Mouse (Mus musculus) C2C12 (cell line): Measurements from ENCODE around the gene 2310057J18Rik. TPM values are rescaled to one million over a fixed set of nuclear protein-coding genes. Genes with fewer than 3 reads are reported as not detected.
"Not testable (repeated sequence)": the region's sequence is repeated elsewhere in the genome, so short reads cannot be mapped to it uniquely, and the experiment has no call there.

Experiments
- H3K27me3 ChIP-seq: one replicate; pipeline ENCODE4 v1.6.1; 2011; ENCODE audit not compliant: control insufficient read depth, insufficient read depth, insufficient read length
- H3K36me3 ChIP-seq: one replicate; pipeline ENCODE4 v1.6.1; 2011; ENCODE audit not compliant: control insufficient read depth, insufficient read depth
- H3K4me3 ChIP-seq: one replicate; pipeline ENCODE4 v1.5.1; 2011; ENCODE audit warnings: mild to moderate bottlenecking, control low read depth; ENCODE audit not compliant: poor library complexity, insufficient read depth, severe bottlenecking
- H3K79me2 ChIP-seq: one replicate; pipeline ENCODE4 v1.6.1; 2011; ENCODE audit not compliant: control insufficient read depth, insufficient read depth
- H3K79me3 ChIP-seq: one replicate; pipeline ENCODE4 v1.6.1; 2011; ENCODE audit warnings: low read depth, control low read depth
- H3ac ChIP-seq: one replicate; pipeline ENCODE3; 2011; ENCODE audit warnings: low read depth; ENCODE audit not compliant: control insufficient read depth, insufficient read length
- CEBPB ChIP-seq: IDR thresholded peaks from one replicate; pipeline ENCODE4 v1.6.1; 2011; ENCODE audit warnings: low read depth, mild to moderate bottlenecking, control low read depth, moderate library complexity
- CTCF ChIP-seq: IDR thresholded peaks from one replicate; pipeline ENCODE4 v1.5.1; 2011; ENCODE audit not compliant: control insufficient read depth, insufficient read depth, insufficient read length
- FOSL1 ChIP-seq: IDR thresholded peaks from one replicate; pipeline ENCODE4 v1.8.0; 2011; ENCODE audit warnings: mild to moderate bottlenecking, low read length; ENCODE audit not compliant: poor library complexity, insufficient read depth, severe bottlenecking
- MAX ChIP-seq: IDR thresholded peaks from one replicate; pipeline ENCODE4 v1.6.1; 2011; ENCODE audit warnings: mild to moderate bottlenecking, control low read depth
- MYOD1 ChIP-seq: IDR thresholded peaks from one replicate; pipeline ENCODE4 v1.6.1; 2011; ENCODE audit warnings: low read depth; ENCODE audit not compliant: control insufficient read depth, insufficient read length
- MYOG ChIP-seq: IDR thresholded peaks from one replicate; pipeline ENCODE4 v1.6.1; 2011; ENCODE audit not compliant: control insufficient read depth, insufficient read length; ENCODE audit errors: extremely low read depth
- USF1 ChIP-seq: IDR thresholded peaks from one replicate; pipeline ENCODE4 v1.6.1; 2011; ENCODE audit warnings: low read depth, mild to moderate bottlenecking, control low read depth, moderate library complexity
- long read RNA-seq, 2 experiments: library from polyadenylated mRNA; unstranded; transcript quantifications; one replicate each; pipeline ENCODE4 v2.0.0; 2019 to 2020
- polyA plus RNA-seq: library from polyadenylated mRNA; unstranded; fragments of >200 nt; fragmentation: generic; extraction: Trizol; gene quantifications from one replicate; pipeline ENCODE4 v1.2.1, GENCODE M21; 2012; ENCODE audit warnings: missing spikeins

2310057J18Rik gene
- not detected for polyA plus RNA-seq
- long read RNA-seq, experiment 1: 0 reads
- long read RNA-seq, experiment 2: 0 reads

DNA sequence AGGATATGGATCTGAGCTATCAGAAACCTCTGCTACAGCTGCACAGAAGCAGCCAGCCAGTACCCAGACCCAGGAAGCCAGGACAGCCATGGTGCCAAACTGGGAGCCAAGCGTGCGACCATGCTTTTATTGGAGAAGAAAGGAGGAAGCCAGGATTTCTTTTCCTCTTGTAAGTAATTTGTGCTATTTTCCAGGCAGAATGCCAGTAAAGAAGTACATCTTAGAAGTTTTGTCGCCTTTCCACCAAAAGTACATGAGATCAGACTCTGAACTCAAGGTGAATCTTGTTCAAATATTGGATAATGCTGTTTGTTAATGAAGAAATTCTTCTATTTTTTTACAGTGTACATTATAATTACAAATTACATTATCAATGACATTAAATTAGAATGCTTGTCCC is at the start of gene 2310057J18Rik:
Gene 2310057J18Rik (minus strand): TSS at position 101 of the 400 bp plus-strand sequence.
- Histone ChIP-seq H3ac (no peak within 1 kb of the TSS), H3K36me3 (no peaks in the 10 kb centered on the region), H3K27me3 (no peaks in the 10 kb centered on the region), H3K79me3 (no peaks in the 10 kb centered on the region), H3K4me3 (no peak within 1 kb of the TSS), H3K79me2 (no peaks in the 10 kb centered on the region)
- TF ChIP-seq CTCF (no peak), MYOG (no peak), FOSL1 (no peak), MAX (no peak), MYOD1 (no peak), CEBPB (no peak), USF1 (no peak)

DNA sequence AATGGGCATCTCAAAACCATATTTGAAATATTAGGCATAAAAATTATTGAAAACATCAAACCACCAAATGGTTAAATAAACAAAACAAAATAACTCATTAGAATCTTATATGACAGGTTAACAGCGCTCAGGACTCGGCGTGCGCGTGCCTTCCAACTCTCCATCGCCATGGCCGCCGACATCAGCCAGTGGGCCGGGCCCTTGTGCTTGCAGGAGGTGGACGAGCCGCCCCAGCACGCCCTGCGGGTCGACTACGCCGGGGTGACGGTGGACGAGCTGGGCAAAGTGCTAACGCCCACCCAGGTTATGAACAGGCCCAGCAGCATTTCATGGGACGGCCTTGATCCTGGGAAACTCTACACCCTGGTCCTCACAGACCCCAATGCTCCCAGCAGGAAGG is 43.9 kb upstream of the 2310057J18Rik start:
- H3K79me3 ChIP-seq, H3K27me3 ChIP-seq, H3K36me3 ChIP-seq, H3K79me2 ChIP-seq, H3K4me3 ChIP-seq, H3ac ChIP-seq: not testable (repeated sequence)

DNA sequence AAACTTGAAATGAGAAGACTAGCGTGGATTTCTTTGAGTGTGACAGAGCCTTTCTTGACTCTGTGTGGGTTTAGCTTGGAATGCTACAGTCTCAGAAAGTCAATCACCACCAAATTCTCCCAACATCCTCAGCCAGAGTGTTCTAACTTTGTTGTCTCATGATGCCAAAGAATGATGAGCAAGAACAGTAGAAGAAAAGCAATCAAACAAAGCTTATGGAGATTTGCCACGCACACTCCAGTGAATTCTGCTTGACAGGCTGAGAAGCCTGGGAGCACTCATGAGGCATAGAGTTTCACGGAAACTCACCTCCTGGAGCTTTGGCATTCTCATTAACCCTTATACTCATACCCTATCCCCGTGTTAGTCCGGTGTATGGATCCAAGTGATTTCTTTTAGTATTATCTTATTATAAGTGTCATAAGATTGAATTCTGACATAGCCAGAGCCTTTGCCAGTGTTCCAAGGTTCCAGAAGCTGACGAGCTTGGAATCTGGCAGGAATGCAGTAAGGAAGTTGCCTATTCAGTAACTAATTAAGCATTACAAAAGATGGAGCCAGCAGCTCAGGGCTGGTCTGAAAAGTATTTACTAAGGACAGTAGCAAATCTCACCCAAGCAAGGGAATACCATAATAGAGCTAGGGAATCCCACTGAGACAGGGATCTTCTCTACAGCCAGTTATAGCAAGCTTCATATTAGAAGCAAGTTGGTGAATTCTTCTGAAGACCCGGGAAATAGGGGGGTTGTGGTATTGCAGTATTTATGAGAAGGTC is 33.6 kb upstream of the 2310057J18Rik start:
- no peak for TF ChIP-seq CTCF
- no peak for TF ChIP-seq MAX
- no peaks in the 10 kb centered on the region for H3K79me3 ChIP-seq
- H3K27me3 ChIP-seq: no peaks in the 10 kb centered on the region
- H3K79me2 ChIP-seq: no peaks in the 10 kb centered on the region
- H3ac ChIP-seq: no peak overlapping the region
- no peaks in the 10 kb centered on the region for H3K36me3 ChIP-seq
- no peak overlapping the region for H3K4me3 ChIP-seq

DNA sequence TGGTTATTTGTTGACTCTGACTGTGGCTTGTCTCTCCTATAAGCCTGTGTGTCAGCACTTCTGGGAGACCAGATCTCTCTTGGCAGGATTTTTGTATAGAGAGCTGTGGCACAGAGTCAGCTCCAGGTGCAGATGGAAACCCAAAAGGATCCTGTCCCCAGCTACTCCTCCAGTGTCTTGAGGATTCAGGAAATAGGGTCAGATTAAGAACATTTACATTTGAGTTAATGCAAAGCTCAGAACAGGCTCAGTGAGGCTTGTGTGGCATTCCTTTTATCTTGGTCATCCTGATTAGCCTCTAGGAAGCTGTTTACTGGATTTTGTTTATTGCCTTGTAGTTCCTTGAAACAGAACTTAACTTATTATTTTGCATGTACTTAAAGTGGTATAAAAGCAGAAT is 11.7 kb upstream of the 2310057J18Rik start:
- Histone ChIP-seq H3K4me3 (no peak overlapping the region), H3K27me3 (no peaks in the 10 kb centered on the region), H3K79me2 (no peaks in the 10 kb centered on the region), H3ac (no peak overlapping the region), H3K79me3 (no peaks in the 10 kb centered on the region), H3K36me3 (no peaks in the 10 kb centered on the region)
- TF ChIP-seq MYOD1: no peak
- TF ChIP-seq USF1: no peak
- TF ChIP-seq MYOG: no peak
- no peak for TF ChIP-seq CTCF
- no peak for TF ChIP-seq FOSL1
- no peak for TF ChIP-seq CEBPB

DNA sequence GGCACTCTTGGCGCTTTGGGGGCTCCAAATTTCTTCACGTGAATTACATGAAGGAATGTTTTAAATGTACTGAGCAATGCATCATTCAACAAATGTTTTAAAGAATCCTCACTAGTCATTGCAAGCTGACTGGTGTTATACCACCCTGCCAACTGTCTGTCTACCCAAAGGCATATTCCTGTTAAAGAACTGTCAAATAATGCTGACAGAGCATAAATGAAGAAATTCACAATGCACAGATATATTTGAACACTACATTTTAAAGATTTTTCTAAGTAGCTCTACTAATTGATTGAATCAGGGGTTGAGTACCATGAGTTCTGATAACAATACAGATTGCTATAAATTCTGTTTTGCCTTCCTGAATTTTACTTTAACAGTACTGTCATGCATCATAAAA is 2.9 kb upstream of the 2310057J18Rik start:
- Histone ChIP-seq H3K27me3 (no peaks in the 10 kb centered on the region), H3K36me3 (no peaks in the 10 kb centered on the region), H3K79me2 (no peaks in the 10 kb centered on the region), H3K4me3 (no peak overlapping the region), H3K79me3 (no peaks in the 10 kb centered on the region), H3ac (no peak overlapping the region)
- TF ChIP-seq CTCF (no peak), MAX (no peak), MYOD1 (no peak), FOSL1 (no peak), CEBPB (no peak), USF1 (no peak), MYOG (no peak)

- Histone ChIP-seq H3K79me3 (no peaks in the 10 kb centered on the region), H3K36me3 (no peaks in the 10 kb centered on the region), H3K4me3 (no peak overlapping the region), H3K27me3 (no peaks in the 10 kb centered on the region), H3K79me2 (no peaks in the 10 kb centered on the region), H3ac (no peak overlapping the region)
- TF ChIP-seq USF1: no peak
- no peak for TF ChIP-seq MAX
- no peak for TF ChIP-seq MYOD1
- TF ChIP-seq CEBPB: no peak
- TF ChIP-seq MYOG: no peak
- no peak for TF ChIP-seq CTCF
- TF ChIP-seq FOSL1: no peak
Measured at GRCm38 (mm10) chr10:28968189-28968588, 17.9 kb downstream of the 2310057J18Rik start.
